Mouse (Mus musculus) cerebellum, adult 2 months (tissue): ENCODE measurements around the gene Lrp1. TPM values are rescaled to one million over a fixed set of nuclear protein-coding genes. Genes with fewer than 3 reads are reported as not detected.
A peak's percentile ranks its signal among the peaks of the same experiment; 100 is the strongest.

Experiments
- DNase-seq, 2 experiments: peaks; one replicate each; pipeline ENCODE4 v3.0.0; 2021
- H3K27ac ChIP-seq: fragments of 200-500 bp; 2 replicates; pipeline ENCODE4 v1.5.1; 2012; ENCODE audit warnings: low read length, control low read depth, inconsistent platforms; ENCODE audit not compliant: insufficient read depth
- H3K27me3 ChIP-seq: fragments of 200-500 bp; 2 replicates; pipeline ENCODE4 v1.6.1; 2012; ENCODE audit warnings: inconsistent platforms, mild to moderate bottlenecking, low read length, moderate library complexity; ENCODE audit not compliant: control insufficient read depth, insufficient read depth
- H3K4me1 ChIP-seq: fragments of 200-500 bp; 2 replicates; pipeline ENCODE4 v1.6.1; 2011; ENCODE audit warnings: low read length; ENCODE audit not compliant: control insufficient read depth, insufficient read depth
- H3K4me3 ChIP-seq: fragments of 200-500 bp; replicated peaks from 2 replicates; pipeline ENCODE3; 2011; ENCODE audit warnings: mild to moderate bottlenecking, low read depth, low read length, control low read depth; ENCODE audit not compliant: insufficient read depth
- CTCF ChIP-seq: fragments of 200-500 bp; IDR thresholded peaks from 2 replicates; pipeline ENCODE4 v1.5.1; 2011; ENCODE audit warnings: low read depth, mild to moderate bottlenecking, control low read depth, low read length, moderate library complexity, borderline replicate concordance; ENCODE audit not compliant: insufficient read depth
- POLR2A ChIP-seq: fragments of 200-500 bp; IDR thresholded peaks from 2 replicates; pipeline ENCODE4 v1.6.1; 2011; ENCODE audit warnings: low read length, control low read depth, borderline replicate concordance; ENCODE audit not compliant: insufficient read depth
- WGBS: fragments of 180-500 bp; shearing (Covaris S2); methylation state at CpG from one replicate; pipeline ENCODE4 v1.1.7; 2018; 5-methylcytosine and 5-hydroxymethylcytosine counted together
- polyA plus RNA-seq: library from polyadenylated mRNA; depleted of rRNA; stranded (reverse); fragments of >200 nt; gene quantifications from 2 replicates; pipeline ENCODE4 v1.2.3, GENCODE M21; 2012

The Lrp1 gene
- polyA plus RNA-seq, 1 experiment, result 366 TPM

DNA sequence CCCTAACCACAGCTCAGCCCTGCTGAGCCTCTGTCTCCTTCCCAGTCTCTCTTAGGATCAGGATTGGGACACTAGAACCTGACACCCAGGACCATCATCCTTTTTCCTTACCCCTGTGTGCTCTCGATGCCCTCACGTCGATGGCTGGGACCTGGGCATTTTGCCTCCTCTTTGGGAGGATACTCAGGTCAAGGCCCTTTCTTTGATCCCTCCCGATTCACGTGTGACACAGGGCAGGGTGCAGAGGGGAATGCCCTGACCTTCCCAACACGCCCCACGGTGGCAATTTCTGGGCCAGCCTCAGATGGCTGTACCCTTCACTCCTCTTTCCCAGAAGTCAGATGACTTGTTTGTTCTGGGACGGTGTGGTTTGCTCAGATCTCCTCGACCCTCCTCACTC lies 43.8 kb downstream of the Lrp1 start:
- Histone ChIP-seq H3K27me3 (no peaks in the 10 kb centered on the region), H3K27ac (no peak overlapping the region), H3K4me1 (peaks cover 8% of the 10 kb centered on the region; the same call in 1 of the 2 replicates), H3K4me3 (no peak overlapping the region)
- DNase-seq, result no peak
- TF ChIP-seq CTCF (no peak), POLR2A (no peak)
- 83% methylated on average over 9 of the region's 9 CpGs for WGBS

DNA sequence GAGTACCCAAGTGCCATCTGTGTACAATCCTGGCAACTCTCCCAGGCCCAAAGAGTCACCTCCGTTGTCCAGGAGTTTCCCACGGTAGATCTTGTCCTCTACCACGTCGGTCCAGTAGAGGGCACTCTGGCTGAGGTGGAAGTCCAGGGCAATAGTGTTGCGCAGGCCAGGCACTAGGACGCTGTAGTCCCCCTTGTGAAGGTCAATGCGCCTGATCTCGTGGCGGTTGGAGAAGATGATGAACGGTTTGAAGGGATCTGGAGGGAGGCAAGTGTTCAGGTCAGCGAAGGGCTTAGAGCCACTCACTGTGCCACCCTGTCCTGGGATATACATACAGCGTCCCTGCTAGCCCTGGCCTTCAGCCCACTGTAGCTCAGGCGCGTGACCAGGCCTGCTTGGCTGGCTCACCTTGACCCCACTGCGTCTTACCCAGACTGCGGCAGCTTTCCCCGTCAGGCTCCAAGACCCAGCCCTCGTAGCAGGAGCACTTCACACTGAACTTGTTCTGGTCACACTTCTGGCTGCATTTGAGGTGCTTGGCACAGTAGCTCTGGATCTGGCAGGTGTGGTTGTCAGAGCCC lies 44.5 kb downstream of the Lrp1 start:
- Histone ChIP-seq H3K27me3 (no peaks in the 10 kb centered on the region), H3K4me1 (peaks cover 8% of the 10 kb centered on the region; the same call in 1 of the 2 replicates), H3K27ac (peak overlapping the region; percentile 3; the same call in 1 of the 2 replicates), H3K4me3 (no peak overlapping the region)
- DNase-seq, result peak; percentile 80 to 84
- WGBS, result 23% methylated on average over 18 of the region's 18 CpGs
- TF ChIP-seq POLR2A, result no peak
- peak; percentile 85 for TF ChIP-seq CTCF

DNA sequence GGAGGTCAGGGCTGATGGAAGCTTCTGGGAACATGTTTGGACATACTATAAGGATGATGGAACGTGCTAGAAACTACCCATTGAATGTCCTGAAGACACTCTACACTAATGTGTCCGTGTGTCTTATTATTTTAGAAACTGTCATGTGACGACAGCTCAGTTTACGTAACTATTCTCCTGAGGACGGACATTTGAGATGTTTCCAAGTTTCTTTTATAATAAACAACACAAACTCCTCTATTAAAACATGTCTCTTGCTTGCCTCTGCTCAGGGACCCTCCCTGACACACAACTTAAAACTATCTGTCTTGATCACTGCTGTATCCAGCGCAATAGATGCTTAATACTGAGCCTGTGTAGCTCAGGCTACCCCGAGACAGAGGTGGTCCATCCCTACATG lies 45.2 kb downstream of the Lrp1 start:
- no peak overlapping the region for H3K27ac ChIP-seq
- no peaks in the 10 kb centered on the region for H3K27me3 ChIP-seq
- no peak overlapping the region for H3K4me3 ChIP-seq
- WGBS, result 90% methylated on average over 7 of the region's 7 CpGs
- peaks cover 8% of the 10 kb centered on the region; the same call in 1 of the 2 replicates for H3K4me1 ChIP-seq
- TF ChIP-seq CTCF, result no peak
- TF ChIP-seq POLR2A, result no peak
- DNase-seq, result no peak

DNA sequence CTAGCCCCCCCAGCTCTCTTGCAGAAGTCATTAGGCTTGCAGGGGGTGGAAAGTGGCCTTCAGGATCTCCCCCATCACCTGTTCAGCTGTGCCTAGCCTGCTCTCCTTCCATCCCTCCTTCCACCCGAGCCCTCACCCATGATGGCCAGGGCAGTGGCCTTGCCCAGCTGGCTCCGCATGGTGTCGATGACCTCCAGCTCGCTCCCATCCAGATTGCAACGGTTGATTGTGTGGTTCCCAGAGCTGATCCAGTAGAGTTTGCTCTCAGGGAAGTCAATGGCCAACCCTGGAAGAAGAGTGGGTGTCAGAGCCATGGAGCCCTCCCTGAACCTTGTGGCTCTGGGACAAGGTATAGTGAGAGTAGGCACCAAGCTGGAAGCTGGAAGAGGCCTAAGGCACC lies 48.7 kb downstream of the Lrp1 start:
- Histone ChIP-seq H3K27me3 (no peaks in the 10 kb centered on the region), H3K27ac (no peak overlapping the region), H3K4me3 (no peak overlapping the region), H3K4me1 (peaks cover 9% of the 10 kb centered on the region)
- TF ChIP-seq CTCF (no peak), POLR2A (no peak)
- 82% methylated on average over 5 of the region's 5 CpGs for WGBS
- no peak for DNase-seq

DNA sequence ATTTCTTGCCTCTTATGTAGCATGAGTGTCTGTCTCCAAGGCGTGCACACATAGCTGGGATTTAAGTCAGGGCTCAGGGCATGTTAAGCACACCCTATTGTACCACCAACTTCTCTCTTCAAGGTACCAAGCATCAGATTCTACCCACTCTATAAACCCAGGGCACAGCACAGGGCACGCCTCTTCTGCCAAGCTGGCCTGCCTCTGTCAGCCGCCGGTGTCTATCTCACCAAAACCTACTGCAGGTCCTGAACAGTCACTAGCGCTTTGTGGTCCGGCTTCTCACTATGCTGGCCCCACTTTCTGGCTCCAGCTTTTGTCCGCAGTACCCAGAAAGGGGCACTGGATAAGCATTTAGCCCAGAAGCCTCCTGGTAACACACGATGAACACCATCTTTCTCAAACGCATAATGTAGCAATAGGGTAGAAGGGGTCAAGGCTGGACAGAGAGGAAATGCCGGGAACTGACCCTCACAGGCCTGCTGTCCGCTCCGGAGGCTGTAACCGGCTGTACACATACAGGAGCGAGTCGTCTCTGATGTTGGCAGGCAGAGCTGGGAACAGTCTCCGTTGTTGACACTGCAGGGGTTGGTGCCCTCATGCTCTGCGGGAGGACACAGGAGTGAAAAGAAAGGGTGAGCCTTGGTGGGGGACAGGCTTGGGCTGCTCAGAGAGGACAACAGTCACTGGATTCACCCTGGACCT lies 49.9 kb downstream of the Lrp1 start:
- peaks cover 13% of the 10 kb centered on the region for H3K4me1 ChIP-seq
- no peaks in the 10 kb centered on the region for H3K27me3 ChIP-seq
- no peak for DNase-seq
- H3K27ac ChIP-seq, result no peak overlapping the region
- WGBS, result 87% methylated on average over 17 of the region's 17 CpGs
- TF ChIP-seq POLR2A, result no peak
- no peak for TF ChIP-seq CTCF
- H3K4me3 ChIP-seq, result no peak overlapping the region

DNA sequence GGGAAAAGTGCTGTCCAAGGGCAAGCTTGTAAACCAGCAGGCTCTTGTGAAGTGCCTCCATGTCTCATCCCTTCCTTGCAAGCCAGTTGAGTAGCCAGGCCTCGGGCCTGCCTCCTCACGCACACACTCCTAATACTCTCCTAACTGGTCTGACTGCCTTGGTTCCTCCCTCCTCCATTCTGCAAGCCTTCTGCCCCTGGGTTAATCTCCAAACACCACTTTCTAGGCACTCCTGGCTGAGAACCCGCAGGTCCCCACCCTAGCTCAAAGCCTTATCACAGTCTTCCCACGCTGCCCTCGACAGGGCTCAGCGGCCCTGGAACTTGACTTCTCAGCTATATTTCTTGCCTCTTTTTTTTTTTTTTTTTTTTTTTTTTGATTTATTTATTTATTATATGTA lies 50.6 kb downstream of the Lrp1 start:
- no peak overlapping the region for H3K4me3 ChIP-seq
- WGBS, result 86% methylated on average over 6 of the region's 6 CpGs
- H3K4me1 ChIP-seq, result peaks cover 13% of the 10 kb centered on the region
- no peak for DNase-seq
- TF ChIP-seq CTCF (no peak), POLR2A (no peak)
- H3K27ac ChIP-seq, result no peak overlapping the region
- H3K27me3 ChIP-seq, result no peaks in the 10 kb centered on the region

DNA sequence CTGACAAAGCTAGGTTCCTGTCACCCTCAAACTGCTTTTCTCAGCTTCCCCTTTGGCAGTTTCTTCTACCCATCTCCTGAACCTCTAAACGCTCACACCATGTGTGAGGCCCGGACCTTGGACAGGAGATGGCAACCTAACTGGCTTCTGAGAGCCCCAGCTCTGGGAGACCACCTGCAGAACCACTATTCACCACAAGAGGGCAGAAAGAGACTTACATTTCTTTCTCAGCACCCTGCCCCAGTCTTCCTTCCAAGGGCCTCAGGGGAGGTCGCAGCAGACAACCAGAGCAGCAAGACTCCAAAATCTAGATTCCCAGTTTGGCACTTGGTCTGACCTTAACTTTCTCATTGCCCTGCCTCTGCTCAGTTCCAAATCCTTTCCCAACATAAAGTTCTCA lies 51.5 kb downstream of the Lrp1 start:
- 11% methylated on average over 3 of the region's 3 CpGs for WGBS
- peak; percentile 74 for TF ChIP-seq CTCF
- TF ChIP-seq POLR2A, result no peak
- peak; percentile 71 to 72 for DNase-seq
- Histone ChIP-seq H3K27me3 (no peaks in the 10 kb centered on the region), H3K27ac (no peak overlapping the region), H3K4me3 (no peak overlapping the region), H3K4me1 (peaks cover 14% of the 10 kb centered on the region)
